Mouse (Mus musculus) ES-Bruce4 (cell line): Measurements from ENCODE around the gene Gm45837.

Experiments
- CTCF ChIP-seq: IDR thresholded peaks from one replicate; pipeline ENCODE4 v1.8.1; 2011; ENCODE audit warnings: low read depth, low read length
- POLR2A ChIP-seq: IDR thresholded peaks from one replicate; pipeline ENCODE4 v1.8.1; 2011; ENCODE audit warnings: low read length; ENCODE audit not compliant: insufficient read depth

GRCm38 (mm10) chr7:101482499-101483081 lies 71.9 kb downstream of the Gm45837 start:
- no peak for TF ChIP-seq CTCF
- no peak for TF ChIP-seq POLR2A
